Mouse (Mus musculus) liver, embryonic 16.5 days (tissue): Measurements from ENCODE around the gene Lcn12. TPM values are rescaled to one million over a fixed set of nuclear protein-coding genes. Genes with fewer than 3 reads are reported as not detected.

Experiments
- ATAC-seq: fragments of 200-750 bp; cut with Nextera tagmentation; 2 replicates; pipeline ENCODE4 v1.8.0; 2017; ENCODE audit warnings: low read depth, mild to moderate bottlenecking, moderate number of reproducible peaks, moderate library complexity
- H3K27ac ChIP-seq: fragments of 300-500 bp; sonication (generic); 2 replicates; pipeline ENCODE4 v1.5.1; 2014; ENCODE audit warnings: mild to moderate bottlenecking, low read length
- H3K27me3 ChIP-seq: fragments of 300-500 bp; sonication (generic); 2 replicates; pipeline ENCODE4 v1.6.1; 2014; ENCODE audit warnings: low read depth, low read length, mixed read lengths; ENCODE audit not compliant: control insufficient read depth, insufficient read depth
- H3K36me3 ChIP-seq: fragments of 300-500 bp; sonication (generic); 2 replicates; pipeline ENCODE4 v1.6.1; 2014; ENCODE audit warnings: mild to moderate bottlenecking; ENCODE audit not compliant: control insufficient read depth, insufficient read depth
- H3K4me1 ChIP-seq: fragments of 300-500 bp; sonication (generic); 2 replicates; pipeline ENCODE4 v1.6.1; 2014; ENCODE audit warnings: low read depth, low read length, mixed read lengths; ENCODE audit not compliant: control insufficient read depth
- H3K4me2 ChIP-seq: fragments of 300-500 bp; sonication (generic); 2 replicates; pipeline ENCODE4 v1.6.1; 2014; ENCODE audit warnings: low read depth, low read length, mixed read lengths
- H3K4me3 ChIP-seq: fragments of 300-500 bp; sonication (generic); 2 replicates; pipeline ENCODE4 v1.5.1; 2014; ENCODE audit warnings: low read depth, mild to moderate bottlenecking, low read length
- H3K9ac ChIP-seq: fragments of 300-500 bp; sonication (generic); 2 replicates; pipeline ENCODE4 v1.6.1; 2014; ENCODE audit warnings: low read depth, low read length
- H3K9me3 ChIP-seq: fragments of 300-500 bp; sonication (generic); replicated peaks from 2 replicates; pipeline ENCODE4 v1.6.1; 2016; ENCODE audit warnings: low read length; ENCODE audit not compliant: control insufficient read depth
- WGBS: fragments of 180-500 bp; shearing (Covaris S2); extraction: QIAGEN DNeasy Blood & Tissue Kit; methylation state at CpG from one replicate; pipeline ENCODE4 v1.1.7; 2014; ENCODE audit not compliant: insufficient replicate concordance; 5-methylcytosine and 5-hydroxymethylcytosine counted together
- polyA plus RNA-seq: library from polyadenylated mRNA; unstranded; fragments of >200 nt; fragmentation: Nextera tagmentation; extraction: Ambion mirVana; gene quantifications from 2 replicates; pipeline ENCODE4 v1.2.1, GENCODE M21; 2015

Gene Lcn12
- polyA plus RNA-seq, 1 experiment from 2014 or later, result not detected

DNA sequence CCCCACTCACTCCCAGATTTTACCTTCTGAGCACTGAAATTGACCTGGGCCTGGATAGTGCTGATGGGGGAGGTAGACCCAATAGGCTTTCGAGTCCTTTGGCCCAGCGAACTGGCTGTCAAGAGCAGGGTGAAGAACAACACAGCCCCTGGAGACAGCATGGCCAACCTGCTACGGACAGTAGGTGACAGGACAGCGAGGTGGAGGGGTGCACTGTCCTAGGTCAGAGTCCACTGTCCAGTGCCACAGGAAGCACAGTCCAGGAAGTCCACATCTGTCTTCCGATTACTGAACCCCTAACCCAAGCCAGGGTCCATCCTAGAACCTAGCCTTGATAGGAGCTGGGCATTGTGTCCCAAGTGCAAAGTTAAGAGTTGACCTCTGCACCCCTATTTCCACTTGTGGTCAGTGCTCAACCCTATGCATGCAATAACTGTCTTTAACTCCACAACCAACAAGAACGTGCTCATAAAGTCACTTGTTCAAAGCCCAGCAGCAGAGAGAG is 6.4 kb upstream of the Lcn12 start:
- H3K4me3 ChIP-seq, result peak overlapping the region; percentile 82
- WGBS, result 45% methylated on average over 6 of the region's 6 CpGs
- ATAC-seq, result peak; percentile 65
- H3K9me3 ChIP-seq, result no peaks in the 10 kb centered on the region
- peak overlapping the region; percentile 84 for H3K4me2 ChIP-seq
- no peaks in the 10 kb centered on the region for H3K27me3 ChIP-seq
- H3K36me3 ChIP-seq, result peaks cover 6% of the 10 kb centered on the region; the same call in 1 of the 2 replicates
- peaks cover 42% of the 10 kb centered on the region for H3K4me1 ChIP-seq
- H3K9ac ChIP-seq, result peak overlapping the region; percentile 61
- peak overlapping the region; percentile 84 for H3K27ac ChIP-seq

DNA sequence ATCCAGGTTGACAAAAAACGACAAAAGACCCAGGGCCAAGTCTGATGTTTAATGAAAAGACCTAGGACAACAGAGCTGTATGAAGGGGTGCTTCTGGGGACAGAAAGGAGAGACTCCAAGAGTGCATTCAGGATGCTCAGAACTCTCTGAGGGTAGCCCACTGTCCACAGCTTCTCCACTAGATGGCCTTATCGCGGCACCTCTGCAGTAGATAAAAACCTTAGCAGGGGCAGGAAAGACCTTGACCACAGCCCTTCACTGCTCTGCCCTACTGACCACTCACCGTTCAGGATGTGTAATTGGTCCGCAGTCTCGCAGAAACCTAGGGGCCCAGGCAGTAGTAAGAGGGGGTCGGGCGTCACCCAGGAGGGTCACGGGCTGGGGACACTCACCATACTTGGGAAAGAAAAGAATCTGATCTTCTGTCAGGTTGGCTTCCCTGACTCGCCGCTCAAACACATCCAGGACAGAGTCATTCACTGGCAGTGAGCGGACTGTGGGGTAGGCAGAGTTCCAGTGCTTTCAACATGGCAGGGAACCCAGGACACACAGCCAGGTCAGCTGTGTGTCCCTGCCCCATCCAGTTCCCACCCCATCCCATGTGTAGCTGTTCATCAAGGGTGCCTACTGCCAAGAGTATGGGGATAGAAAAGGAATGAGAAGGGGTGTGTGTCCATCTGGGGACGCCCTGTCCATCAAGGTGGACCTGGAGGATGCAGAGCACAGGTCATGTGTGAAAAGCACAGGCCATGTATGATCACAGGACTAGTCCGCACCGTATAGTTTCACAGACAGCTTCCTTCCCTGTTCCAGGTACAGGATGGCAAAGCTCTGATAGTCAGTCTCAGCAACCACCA is 5.1 kb upstream of the Lcn12 start:
- WGBS, result 49% methylated on average over 15 of the region's 15 CpGs
- Histone ChIP-seq H3K9me3 (no peaks in the 10 kb centered on the region), H3K36me3 (0 out of 2 replicates have a peak, but pooled peaks cover 3% of the 10 kb centered on the region), H3K4me1 (peaks cover 39% of the 10 kb centered on the region), H3K9ac (no peak overlapping the region), H3K27ac (no peak overlapping the region), H3K27me3 (no peaks in the 10 kb centered on the region), H3K4me3 (no peak overlapping the region), H3K4me2 (no peak overlapping the region)
- ATAC-seq, result no peak

DNA sequence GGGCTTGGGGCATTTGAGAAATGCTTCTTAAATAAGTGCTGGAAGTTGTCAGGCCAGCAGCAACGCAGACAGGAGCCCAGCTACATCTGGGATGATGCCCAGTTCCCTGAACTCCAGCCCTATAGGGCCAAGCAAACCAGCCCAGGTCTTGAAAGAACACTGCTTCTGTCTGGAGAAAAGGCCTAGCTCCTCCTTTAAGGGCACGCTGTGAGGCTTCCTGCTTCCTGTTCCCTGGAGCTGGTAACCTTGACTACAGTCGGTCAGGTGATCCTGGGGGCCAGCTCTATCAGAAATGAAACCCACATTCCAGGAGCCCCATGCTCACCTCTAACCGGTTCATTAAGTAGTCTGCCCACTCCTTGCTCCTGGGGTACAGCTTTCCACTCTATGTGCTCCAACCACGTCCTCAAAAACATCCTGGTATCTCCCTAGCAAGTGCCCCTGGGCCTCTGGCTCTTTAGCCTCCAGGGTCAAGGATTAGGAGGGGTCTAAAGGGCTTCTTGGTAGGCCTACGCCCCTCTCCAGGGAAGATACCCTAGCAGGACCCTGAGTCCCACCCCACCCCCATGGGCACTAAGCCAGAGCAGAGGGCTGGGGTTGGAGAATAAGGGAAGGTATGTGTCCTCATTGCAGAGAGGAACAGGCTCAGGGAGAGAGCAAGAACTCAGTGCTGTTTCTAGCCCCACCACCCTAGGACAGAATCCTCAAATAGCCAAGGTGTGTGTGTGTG is 4.3 kb upstream of the Lcn12 start:
- H3K9ac ChIP-seq, result no peak overlapping the region
- peaks cover 35% of the 10 kb centered on the region for H3K4me1 ChIP-seq
- no peak overlapping the region for H3K4me3 ChIP-seq
- H3K36me3 ChIP-seq, result 0 out of 2 replicates have a peak, but pooled peaks cover under 1% of the 10 kb centered on the region
- 41% methylated on average over 6 of the region's 6 CpGs for WGBS
- H3K4me2 ChIP-seq, result no peak overlapping the region
- no peak for ATAC-seq
- no peak overlapping the region for H3K27ac ChIP-seq
- no peaks in the 10 kb centered on the region for H3K27me3 ChIP-seq
- no peaks in the 10 kb centered on the region for H3K9me3 ChIP-seq

DNA sequence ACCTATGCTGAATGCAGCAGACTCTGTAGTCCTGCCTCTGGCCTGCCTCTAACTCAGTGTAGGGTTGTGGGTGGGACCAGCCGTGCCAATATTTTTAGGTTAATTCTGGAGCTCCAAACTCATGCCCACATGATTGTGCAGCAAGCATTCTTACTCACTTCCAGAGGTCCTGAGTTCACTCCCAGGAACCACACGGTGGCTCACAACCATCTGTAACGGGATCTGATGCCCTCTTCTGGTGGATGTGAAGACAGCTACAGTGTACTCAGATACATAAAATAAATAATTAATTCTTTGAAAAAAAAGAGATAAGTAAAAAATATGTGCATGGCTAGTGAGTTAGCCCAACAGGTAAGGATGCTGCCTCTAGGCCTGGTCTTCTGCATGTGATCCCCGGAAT is 2.8 kb upstream of the Lcn12 start:
- no peak overlapping the region for H3K4me3 ChIP-seq
- H3K27me3 ChIP-seq, result no peaks in the 10 kb centered on the region
- peaks cover 19% of the 10 kb centered on the region for H3K4me1 ChIP-seq
- no peak for ATAC-seq
- no peak overlapping the region for H3K27ac ChIP-seq
- 40% methylated on average over 4 of the region's 4 CpGs for WGBS
- H3K9me3 ChIP-seq, result no peaks in the 10 kb centered on the region
- H3K4me2 ChIP-seq, result no peak overlapping the region
- no peaks in the 10 kb centered on the region for H3K36me3 ChIP-seq
- no peak overlapping the region for H3K9ac ChIP-seq

DNA sequence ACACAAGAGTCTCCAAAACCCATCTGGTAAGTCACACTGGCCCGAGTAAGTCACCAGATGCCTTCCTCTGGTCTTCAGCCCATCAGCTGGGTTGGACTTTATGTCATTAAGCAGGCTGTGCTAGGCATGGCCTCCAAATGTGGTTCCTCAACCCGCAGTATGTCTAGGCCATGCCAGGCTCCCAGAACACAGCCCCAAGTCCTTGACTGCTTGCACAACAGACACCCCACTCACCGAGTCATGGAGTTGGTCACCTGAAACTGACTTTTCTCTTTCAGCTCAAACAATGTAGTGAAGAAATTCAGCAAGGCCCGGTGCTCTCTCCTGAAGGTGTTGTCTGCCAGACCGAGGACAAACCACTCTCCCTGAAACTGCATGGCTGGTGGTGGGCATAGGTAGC is 723 bp downstream of the Lcn12 start:
- ATAC-seq, result no peak
- Histone ChIP-seq H3K27ac (no peak overlapping the region), H3K36me3 (no peaks in the 10 kb centered on the region), H3K4me2 (no peak overlapping the region), H3K4me1 (peaks cover under 1% of the 10 kb centered on the region; the same call in 1 of the 2 replicates), H3K9me3 (no peaks in the 10 kb centered on the region), H3K27me3 (no peaks in the 10 kb centered on the region), H3K9ac (no peak overlapping the region), H3K4me3 (no peak overlapping the region)
- 54% methylated on average over 5 of the region's 5 CpGs for WGBS

DNA sequence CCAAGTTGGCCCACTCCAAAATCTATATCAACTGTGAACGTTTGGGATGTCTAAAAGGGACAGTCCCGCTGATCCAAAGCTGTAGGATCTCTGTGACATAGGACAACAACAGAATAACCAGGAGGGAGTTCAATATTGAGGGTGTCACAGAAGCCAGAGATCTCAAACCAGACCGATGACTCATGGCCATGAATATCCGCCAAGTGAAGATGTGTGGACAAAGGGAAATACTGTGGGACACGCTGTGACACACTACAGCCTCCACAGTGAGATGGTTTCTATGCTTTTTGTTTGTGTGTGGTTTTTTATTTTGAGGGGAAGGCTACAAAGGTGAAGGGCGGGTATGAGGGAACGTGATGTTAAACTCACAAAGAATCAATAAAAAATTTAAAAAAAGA is 5.0 kb downstream of the Lcn12 start:
- Histone ChIP-seq H3K27me3 (no peaks in the 10 kb centered on the region), H3K4me3 (no peak overlapping the region), H3K9me3 (no peaks in the 10 kb centered on the region), H3K9ac (no peak overlapping the region), H3K36me3 (no peaks in the 10 kb centered on the region), H3K4me1 (peaks cover 2% of the 10 kb centered on the region; the same call in 1 of the 2 replicates), H3K27ac (no peak overlapping the region), H3K4me2 (no peak overlapping the region)
- whole genome bisulfite sequencing, result 56% methylated on average over 7 of the region's 7 CpGs
- ATAC-seq, result no peak

DNA sequence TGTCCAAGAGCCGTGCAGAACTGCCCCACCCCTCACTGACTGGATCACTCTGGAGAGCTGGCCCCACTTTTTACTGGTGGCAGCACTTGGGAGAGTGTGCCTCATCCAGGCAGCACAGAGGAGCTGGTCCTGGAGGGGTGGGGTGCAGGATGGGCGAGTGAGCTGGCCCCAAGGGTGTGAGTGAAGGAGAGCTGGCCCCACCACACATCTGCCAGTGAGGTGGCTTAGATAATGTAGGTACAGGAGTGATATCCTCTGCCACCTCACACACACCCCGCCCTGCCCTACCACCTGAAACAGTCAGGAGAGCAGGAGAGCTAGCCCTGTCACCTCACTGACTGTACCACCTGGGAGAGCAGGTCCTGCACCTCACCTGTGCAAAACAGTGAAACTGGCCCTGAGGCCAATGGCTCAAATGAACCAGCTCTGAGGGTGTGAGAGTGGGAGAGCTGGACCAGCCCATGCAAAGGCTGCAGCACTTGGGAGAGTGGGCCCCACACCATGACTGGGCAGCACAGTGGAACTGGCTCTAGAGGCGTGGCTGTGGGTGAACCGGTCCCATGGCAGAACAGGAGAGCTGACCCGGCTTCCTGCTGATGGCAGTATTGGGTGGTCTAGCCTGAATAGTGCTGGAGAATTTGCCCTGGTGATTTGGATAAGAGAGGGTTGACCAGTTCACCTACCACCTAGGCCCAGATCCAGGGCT is 5.6 kb downstream of the Lcn12 start:
- no peaks in the 10 kb centered on the region for H3K36me3 ChIP-seq
- no peaks in the 10 kb centered on the region for H3K9me3 ChIP-seq
- no peak overlapping the region for H3K9ac ChIP-seq
- H3K27ac ChIP-seq, result no peak overlapping the region
- no peak for ATAC-seq
- H3K27me3 ChIP-seq, result no peaks in the 10 kb centered on the region
- no peak overlapping the region for H3K4me2 ChIP-seq
- H3K4me3 ChIP-seq, result no peak overlapping the region
- peaks cover 2% of the 10 kb centered on the region; the same call in 1 of the 2 replicates for H3K4me1 ChIP-seq
- 55% methylated on average over 6 of the region's 6 CpGs for WGBS

DNA sequence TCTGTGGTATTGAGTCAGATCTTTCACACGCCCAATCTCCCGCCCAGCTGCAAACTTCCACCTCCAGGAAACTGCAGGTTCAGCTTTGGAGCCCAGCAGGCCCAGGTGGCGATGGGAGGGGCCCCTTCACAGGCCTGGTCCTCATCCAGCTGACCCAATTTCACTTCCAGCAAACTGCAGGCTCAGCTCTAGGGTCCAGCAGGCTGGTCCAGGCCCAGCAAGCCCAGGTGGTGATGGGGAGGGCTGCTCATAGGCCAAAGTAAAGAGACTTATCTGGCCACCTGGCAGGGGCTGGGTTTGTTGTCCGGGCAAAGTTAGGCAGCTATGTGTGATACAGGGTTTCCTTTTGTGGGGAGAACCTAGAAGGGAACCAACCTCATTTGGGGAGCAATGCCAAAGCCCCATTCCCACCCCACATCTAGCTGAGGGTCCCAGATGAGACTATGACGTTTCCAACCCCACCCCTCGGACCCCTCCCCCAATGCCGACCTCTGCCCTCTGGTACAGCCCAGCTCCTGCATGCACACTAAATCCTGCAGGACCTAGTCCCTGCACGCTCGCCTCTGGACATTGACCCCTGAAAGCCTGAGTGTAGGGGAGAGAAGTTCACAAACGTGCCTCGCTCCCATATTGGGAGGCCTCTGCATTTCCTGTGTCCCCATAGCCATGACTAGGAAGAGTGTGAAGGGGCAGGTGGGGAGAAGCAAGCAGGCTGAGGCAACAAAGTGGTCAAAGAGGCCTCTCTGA is 8.6 kb downstream of the Lcn12 start:
- 52% methylated on average over 11 of the region's 11 CpGs for WGBS
- H3K27ac ChIP-seq, result peak overlapping the region; percentile 63
- H3K4me1 ChIP-seq, result peaks cover 2% of the 10 kb centered on the region; the same call in 1 of the 2 replicates
- no peaks in the 10 kb centered on the region for H3K27me3 ChIP-seq
- no peak overlapping the region for H3K4me2 ChIP-seq
- H3K9me3 ChIP-seq, result no peaks in the 10 kb centered on the region
- ATAC-seq, result peak; percentile 88
- H3K9ac ChIP-seq, result no peak overlapping the region
- H3K36me3 ChIP-seq, result no peaks in the 10 kb centered on the region
- no peak overlapping the region for H3K4me3 ChIP-seq
